Mouse (Mus musculus): ENCODE data around the gene Map3k3.

DNA sequence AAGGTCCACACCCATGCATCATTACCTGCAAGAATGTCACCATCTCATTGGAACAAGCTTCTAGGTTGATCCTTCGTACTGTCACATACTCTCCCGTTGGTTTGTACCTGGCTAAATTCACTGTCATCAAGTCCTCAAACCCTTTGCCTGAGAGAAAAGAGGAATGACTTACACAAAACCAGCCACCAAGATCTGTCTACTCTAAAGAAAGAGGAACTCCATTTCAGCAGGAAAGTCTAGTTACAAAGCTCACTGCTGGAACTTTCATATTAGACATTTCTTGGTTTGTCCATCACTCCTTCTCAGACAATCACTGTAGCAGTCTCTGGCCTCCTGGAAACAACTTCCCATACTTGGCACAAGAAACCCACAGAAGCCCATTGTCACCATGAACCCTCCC lies 88.8 kb downstream of the Map3k3 start:
- TF ChIP-seq CTCF (IDR thresholded peaks at IDR 0.05): no peak
- TF ChIP-seq EP300 (IDR thresholded peaks at IDR 0.05): no peak

Measured in lung, postnatal 0 days (tissue).